Mouse (Mus musculus) liver (tissue): ENCODE measurements around the gene Ralgps1.

Experiments
- DNase-seq: peaks from one replicate; pipeline ENCODE4 v3.0.0-alpha.2; 2020; ENCODE audit warnings: mixed read lengths

Gene Ralgps1

GRCm38 (mm10) chr2:33274719-33275490, 96.4 kb downstream of the Ralgps1 start:
- no peak for DNase-seq

GRCm38 (mm10) chr2:33272665-33273439, 98.4 kb downstream of the Ralgps1 start:
- no peak for DNase-seq

GRCm38 (mm10) chr2:33271511-33271910, 99.8 kb downstream of the Ralgps1 start:
- no peak for DNase-seq

GRCm38 (mm10) chr2:33270569-33270968, 100.7 kb downstream of the Ralgps1 start:
- no peak for DNase-seq

- no peak for DNase-seq
Measured at GRCm38 (mm10) chr2:33269132-33269493, 102.2 kb downstream of the Ralgps1 start.

- no peak for DNase-seq
Measured at GRCm38 (mm10) chr2:33268384-33269131, 102.7 kb downstream of the Ralgps1 start.

GRCm38 (mm10) chr2:33267075-33267474, 104.2 kb downstream of the Ralgps1 start:
- DNase-seq = no peak

- DNase-seq = no peak
Measured at GRCm38 (mm10) chr2:33265793-33266192, 105.5 kb downstream of the Ralgps1 start.

GRCm38 (mm10) chr2:33261475-33261874, 109.8 kb downstream of the Ralgps1 start:
- no peak for DNase-seq

- DNase-seq = no peak
Measured at GRCm38 (mm10) chr2:33260772-33261171, 110.5 kb downstream of the Ralgps1 start.

GRCm38 (mm10) chr2:33256769-33257537, 114.3 kb downstream of the Ralgps1 start:
- DNase-seq = peak; percentile 67

GRCm38 (mm10) chr2:33254318-33254985, 116.8 kb downstream of the Ralgps1 start:
- DNase-seq = no peak

GRCm38 (mm10) chr2:33253572-33254190, 117.6 kb downstream of the Ralgps1 start:
- peak; percentile 25 for DNase-seq

GRCm38 (mm10) chr2:33252751-33253150, 118.5 kb downstream of the Ralgps1 start:
- no peak for DNase-seq

- DNase-seq = no peak
Measured at GRCm38 (mm10) chr2:33249922-33250633, 121.2 kb downstream of the Ralgps1 start.

GRCm38 (mm10) chr2:33248549-33248948, 122.7 kb downstream of the Ralgps1 start:
- DNase-seq = no peak

- DNase-seq = no peak
Measured at GRCm38 (mm10) chr2:33246841-33247240, 124.4 kb downstream of the Ralgps1 start.

- DNase-seq = no peak
Measured at GRCm38 (mm10) chr2:33245350-33245749, 125.9 kb downstream of the Ralgps1 start.

GRCm38 (mm10) chr2:33244880-33245279, 126.4 kb downstream of the Ralgps1 start:
- no peak for DNase-seq

GRCm38 (mm10) chr2:33237581-33237980, 133.7 kb downstream of the Ralgps1 start:
- no peak for DNase-seq

- DNase-seq = no peak
Measured at GRCm38 (mm10) chr2:33234848-33235247, 136.4 kb downstream of the Ralgps1 start.
